Mouse (Mus musculus) layer of hippocampus, adult 9-11 months (tissue): ENCODE measurements around the gene Tgfb2.

ENCODE experiments used
- DNase-seq: peaks from one replicate; pipeline ENCODE4 v3.0.0; 2022

Tgfb2 gene

DNA sequence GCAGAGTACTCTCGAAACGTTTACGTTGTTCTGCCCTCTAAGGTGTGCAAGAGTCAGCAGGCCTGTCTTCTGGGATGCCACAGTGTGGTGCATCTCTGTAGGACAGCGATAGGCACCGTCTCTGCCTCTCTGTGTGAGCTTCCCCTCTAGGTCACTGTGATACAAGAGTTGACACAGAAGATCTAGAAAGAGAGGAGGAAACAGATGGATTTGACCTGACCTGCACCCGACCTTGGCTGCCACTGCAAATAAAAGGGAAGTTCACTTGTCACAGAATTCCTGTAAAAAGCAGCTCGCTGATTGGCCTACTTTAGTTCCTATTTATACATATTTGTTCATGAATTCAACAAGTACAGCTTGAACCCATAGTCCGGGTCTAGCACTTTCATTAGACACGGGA is 130.2 kb downstream of the Tgfb2 start:
- DNase-seq, result no peak

DNA sequence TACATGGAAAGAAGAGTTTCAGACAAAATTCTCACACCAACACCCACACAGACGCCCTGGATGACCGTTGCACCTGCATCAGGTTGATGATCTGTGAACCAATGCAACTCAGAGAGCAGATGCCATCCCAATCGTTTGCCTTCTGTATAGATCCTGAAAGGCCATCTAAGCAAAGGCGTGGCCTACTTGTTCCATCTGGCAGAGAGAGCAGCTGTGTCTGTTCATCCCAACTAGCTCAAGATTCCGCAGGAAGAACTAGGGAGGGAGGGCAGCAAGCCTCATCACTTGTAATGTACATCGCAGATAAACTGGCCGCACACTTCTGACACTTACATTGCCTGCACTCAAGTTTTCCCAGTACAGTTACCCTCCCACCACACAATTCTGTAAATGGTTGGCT is 130.7 kb downstream of the Tgfb2 start:
- DNase-seq, result no peak
